Mouse (Mus musculus): ENCODE results near the gene Olfr1344. TPM values are rescaled to one million over a fixed set of nuclear protein-coding genes. Genes with fewer than 3 reads are reported as not detected.

Gene Olfr1344
- 0.10 TPM in 1 of 2 replicates, not detected in the other for polyA plus RNA-seq (2015; fragmentation: Nextera tagmentation; extraction: Ambion mirVana)

- H3K27me3 ChIP-seq = no peaks in the 10 kb centered on the region
- no peak within 1 kb of the TSS for H3K4me2 ChIP-seq
- no peak within 1 kb of the TSS for H3K9ac ChIP-seq
- H3K9me3 ChIP-seq = no peaks in the 10 kb centered on the region
- no peak within 1 kb of the TSS for H3K27ac ChIP-seq (replicated peaks)
- no peak within 1 kb of the TSS for H3K4me3 ChIP-seq
- H3K4me1 ChIP-seq (replicated peaks) = peaks cover 12% of the 10 kb centered on the region
- WGBS = 80% methylated on average over 3 of the region's 3 CpGs
- H3K36me3 ChIP-seq = no peaks in the 10 kb centered on the region
- ATAC-seq (ENCODE audit: low read depth) = no peak
Measured at GRCm38 (mm10) chr7:6438388-6438787, at the start of gene Olfr1344. Olfr1344 (plus strand) TSS chr7:6438688.

GRCm38 (mm10) chr7:6388971-6389370, 49.5 kb upstream of the Olfr1344 start:
- Histone ChIP-seq H3K27ac (replicated peaks) (no peak overlapping the region), H3K4me3 (no peak overlapping the region), H3K9me3 (no peaks in the 10 kb centered on the region), H3K36me3 (peaks cover 79% of the 10 kb centered on the region), H3K27me3 (no peaks in the 10 kb centered on the region), H3K4me1 (replicated peaks) (peaks cover 7% of the 10 kb centered on the region), H3K9ac (no peak overlapping the region), H3K4me2 (no peak overlapping the region)
- ATAC-seq (ENCODE audit: low read depth) = no peak
- 88% methylated on average over 5 of the region's 5 CpGs for WGBS

- H3K4me3 ChIP-seq = no peak overlapping the region
- H3K4me1 ChIP-seq (replicated peaks) = peaks cover 3% of the 10 kb centered on the region
- H3K9ac ChIP-seq = no peak overlapping the region
- no peak for ATAC-seq (ENCODE audit: low read depth)
- no peaks in the 10 kb centered on the region for H3K27me3 ChIP-seq
- no peak overlapping the region for H3K27ac ChIP-seq (replicated peaks)
- no peaks in the 10 kb centered on the region for H3K9me3 ChIP-seq
- 69% methylated on average over 5 of the region's 5 CpGs for WGBS
- H3K36me3 ChIP-seq = peaks cover 84% of the 10 kb centered on the region
- H3K4me2 ChIP-seq = no peak overlapping the region
Measured at GRCm38 (mm10) chr7:6389449-6389848, 49.0 kb upstream of the Olfr1344 start.

- Histone ChIP-seq H3K27me3 (no peaks in the 10 kb centered on the region), H3K27ac (replicated peaks) (no peak within 1 kb of the TSS; the same call in 1 of the 2 replicates), H3K4me2 (peak within 1 kb of the TSS; percentile 60), H3K9me3 (no peaks in the 10 kb centered on the region), H3K4me1 (replicated peaks) (peaks cover 11% of the 10 kb centered on the region; the same call in 1 of the 2 replicates), H3K4me3 (peak within 1 kb of the TSS; percentile 45), H3K9ac (peak within 1 kb of the TSS; percentile 68), H3K36me3 (peaks cover 30% of the 10 kb centered on the region)
- 28% methylated on average over 25 of the region's 25 CpGs for WGBS
- peak; percentile 93 for ATAC-seq (ENCODE audit: low read depth)
Measured at GRCm38 (mm10) chr7:6397996-6398975, 40.2 kb upstream of the Olfr1344 start, which contains the start of gene Smim17. Smim17 (plus strand) TSS chr7:6398715.

GRCm38 (mm10) chr7:6410043-6410442, 28.4 kb upstream of the Olfr1344 start, which contains the start of gene Gm20715:
Gm20715 (plus strand) TSS chr7:6410277.
- H3K36me3 ChIP-seq = no peaks in the 10 kb centered on the region
- no peak within 1 kb of the TSS for H3K27ac ChIP-seq (replicated peaks)
- H3K9me3 ChIP-seq = no peaks in the 10 kb centered on the region
- no peaks in the 10 kb centered on the region for H3K27me3 ChIP-seq
- H3K9ac ChIP-seq = no peak within 1 kb of the TSS
- H3K4me1 ChIP-seq (replicated peaks) = no peaks in the 10 kb centered on the region
- ATAC-seq (ENCODE audit: low read depth) = peak; percentile 55
- no peak within 1 kb of the TSS for H3K4me2 ChIP-seq
- 2% methylated on average over 17 of the region's 17 CpGs for WGBS
- H3K4me3 ChIP-seq = no peak within 1 kb of the TSS

- Histone ChIP-seq H3K36me3 (no peaks in the 10 kb centered on the region), H3K9me3 (no peaks in the 10 kb centered on the region), H3K4me3 (peak overlapping the region; percentile 37), H3K9ac (peak overlapping the region; percentile 64), H3K4me1 (replicated peaks) (no peaks in the 10 kb centered on the region), H3K4me2 (peak overlapping the region; percentile 53), H3K27ac (replicated peaks) (no peak overlapping the region), H3K27me3 (no peaks in the 10 kb centered on the region)
- ATAC-seq (ENCODE audit: low read depth) = peak; percentile 92
- 8% methylated on average over 19 of the region's 22 CpGs for WGBS
Measured at GRCm38 (mm10) chr7:6414626-6415441, 23.7 kb upstream of the Olfr1344 start.

GRCm38 (mm10) chr7:6415442-6415787, 23.1 kb upstream of the Olfr1344 start:
- Histone ChIP-seq H3K9ac (peak overlapping the region; percentile 64), H3K9me3 (no peaks in the 10 kb centered on the region), H3K27me3 (no peaks in the 10 kb centered on the region), H3K4me3 (peak overlapping the region; percentile 37), H3K4me2 (peak overlapping the region; percentile 53), H3K36me3 (no peaks in the 10 kb centered on the region), H3K27ac (replicated peaks) (no peak overlapping the region), H3K4me1 (replicated peaks) (no peaks in the 10 kb centered on the region)
- ATAC-seq (ENCODE audit: low read depth) = peak; percentile 73
- WGBS = 15% methylated on average over 8 of the region's 8 CpGs

- no peak for ATAC-seq (ENCODE audit: low read depth)
Measured at GRCm38 (mm10) chr7:6419894-6420293, 18.6 kb upstream of the Olfr1344 start.

GRCm38 (mm10) chr7:6429381-6429780, 9.1 kb upstream of the Olfr1344 start:
- Histone ChIP-seq H3K4me2 (no peak overlapping the region), H3K27me3 (no peaks in the 10 kb centered on the region), H3K4me1 (replicated peaks) (no peaks in the 10 kb centered on the region; the same call in 1 of the 2 replicates), H3K36me3 (peaks cover 5% of the 10 kb centered on the region; the same call in 1 of the 2 replicates), H3K9ac (no peak overlapping the region), H3K4me3 (no peak overlapping the region), H3K9me3 (peaks cover 7% of the 10 kb centered on the region; the same call in 1 of the 2 replicates), H3K27ac (replicated peaks) (no peak overlapping the region)
- no peak for ATAC-seq (ENCODE audit: low read depth)
- 87% methylated on average over 3 of the region's 3 CpGs for WGBS

More at GRCm38 (mm10) chr7:6419894-6420293, 18.6 kb upstream of the Olfr1344 start:
- Histone ChIP-seq H3K27ac (replicated peaks) (no peak overlapping the region), H3K9me3 (no peaks in the 10 kb centered on the region), H3K4me3 (no peak overlapping the region), H3K4me1 (replicated peaks) (no peaks in the 10 kb centered on the region), H3K36me3 (no peaks in the 10 kb centered on the region), H3K4me2 (no peak overlapping the region), H3K9ac (no peak overlapping the region), H3K27me3 (no peaks in the 10 kb centered on the region)
- 78% methylated on average over 6 of the region's 6 CpGs for WGBS

GRCm38 (mm10) chr7:6430342-6430741, 8.1 kb upstream of the Olfr1344 start:
- peaks cover 5% of the 10 kb centered on the region; the same call in 1 of the 2 replicates for H3K36me3 ChIP-seq
- H3K9ac ChIP-seq = no peak overlapping the region
- H3K4me2 ChIP-seq = no peak overlapping the region
- WGBS = 34% methylated on average over 2 of the region's 2 CpGs
- no peak overlapping the region for H3K27ac ChIP-seq (replicated peaks)
- no peak for ATAC-seq (ENCODE audit: low read depth)
- H3K9me3 ChIP-seq = peaks cover 7% of the 10 kb centered on the region; the same call in 1 of the 2 replicates
- peaks cover 6% of the 10 kb centered on the region for H3K4me1 ChIP-seq (replicated peaks)
- H3K27me3 ChIP-seq = no peaks in the 10 kb centered on the region
- H3K4me3 ChIP-seq = no peak overlapping the region

- Histone ChIP-seq H3K4me3 (no peak overlapping the region), H3K36me3 (no peaks in the 10 kb centered on the region), H3K4me1 (replicated peaks) (no peaks in the 10 kb centered on the region), H3K4me2 (no peak overlapping the region), H3K9me3 (no peaks in the 10 kb centered on the region), H3K9ac (no peak overlapping the region), H3K27ac (replicated peaks) (no peak overlapping the region), H3K27me3 (no peaks in the 10 kb centered on the region)
- WGBS = 72% methylated on average over 2 of the region's 2 CpGs
- ATAC-seq (ENCODE audit: low read depth) = no peak
Measured at GRCm38 (mm10) chr7:6441173-6441572, 2.7 kb downstream of the Olfr1344 start.
